Mouse (Mus musculus): ENCODE measurements around the gene Icos. TPM values are rescaled to one million over a fixed set of nuclear protein-coding genes. Genes with fewer than 3 reads are reported as not detected.

The Icos gene
- polyA plus RNA-seq, 1 experiment from 2014 or later = not detected

DNA sequence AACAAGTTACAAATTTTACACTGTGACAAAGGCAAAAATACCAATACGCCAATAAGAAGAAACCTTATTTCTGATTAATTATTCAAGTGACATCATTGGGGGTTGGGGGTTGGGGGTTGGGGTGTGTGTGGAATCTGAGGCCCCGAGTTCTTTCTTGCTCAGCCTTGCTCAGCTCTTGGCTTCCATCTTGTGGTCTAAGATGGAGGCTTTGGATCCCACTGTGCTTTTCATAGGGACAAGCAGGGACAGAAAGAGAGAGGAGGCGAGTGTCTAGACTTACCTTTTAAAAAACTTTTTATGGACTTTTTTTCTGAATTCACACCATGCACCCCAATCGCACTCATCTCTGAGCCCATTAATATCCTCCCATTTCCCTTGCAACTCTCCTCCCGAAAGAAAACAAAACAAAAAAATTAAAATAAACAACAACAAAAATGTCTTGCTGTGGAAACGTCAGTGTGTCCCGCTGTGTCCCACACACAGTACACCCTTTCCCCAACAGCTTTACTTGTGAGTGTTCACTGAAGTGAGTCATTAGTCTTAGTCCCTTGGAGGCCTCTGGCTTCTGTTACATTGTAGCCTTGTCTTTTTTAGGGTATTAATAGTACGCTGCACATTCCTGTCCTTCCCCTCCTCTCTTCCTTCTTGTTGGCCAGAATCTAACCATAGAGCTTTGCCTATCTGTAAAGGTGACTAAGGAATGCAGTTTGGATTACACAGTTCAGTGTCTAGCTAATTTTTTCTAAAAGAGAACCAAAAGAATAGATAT lies 31.9 kb upstream of the Icos start:
- Histone ChIP-seq H3K4me2 (no peak overlapping the region), H3K27me3 (no peaks in the 10 kb centered on the region), H3K4me1 (replicated peaks) (no peaks in the 10 kb centered on the region), H3K4me3 (no peak overlapping the region), H3K9ac (no peak overlapping the region), H3K9me3 (no peaks in the 10 kb centered on the region), H3K36me3 (no peaks in the 10 kb centered on the region), H3K27ac (replicated peaks) (no peak overlapping the region)
- no peak for ATAC-seq (ENCODE audit: low FRiP score, low read depth)
- 76% methylated on average over 8 of the region's 8 CpGs for WGBS

GRCm38 (mm10) chr1:60948112-60948511 lies 29.6 kb upstream of the Icos start:
- H3K9me3 ChIP-seq = no peaks in the 10 kb centered on the region
- no peaks in the 10 kb centered on the region for H3K4me1 ChIP-seq (replicated peaks)
- H3K4me2 ChIP-seq = no peak overlapping the region
- no peak for ATAC-seq (ENCODE audit: low FRiP score, low read depth)
- no peak overlapping the region for H3K9ac ChIP-seq
- no peaks in the 10 kb centered on the region for H3K36me3 ChIP-seq
- no peaks in the 10 kb centered on the region for H3K27me3 ChIP-seq
- 93% methylated on average over 6 of the region's 6 CpGs for WGBS
- H3K4me3 ChIP-seq = no peak overlapping the region
- no peak overlapping the region for H3K27ac ChIP-seq (replicated peaks)

- 75% methylated on average over 7 of the region's 7 CpGs for WGBS
- Histone ChIP-seq H3K9ac (no peak overlapping the region), H3K4me3 (no peak overlapping the region), H3K9me3 (no peaks in the 10 kb centered on the region), H3K4me1 (replicated peaks) (no peaks in the 10 kb centered on the region), H3K27me3 (no peaks in the 10 kb centered on the region), H3K4me2 (no peak overlapping the region), H3K27ac (replicated peaks) (no peak overlapping the region), H3K36me3 (no peaks in the 10 kb centered on the region)
- ATAC-seq (ENCODE audit: low FRiP score, low read depth) = no peak
These were observed 24.8 kb upstream of the Icos start for GRCm38 (mm10) chr1:60952958-60953357.

DNA sequence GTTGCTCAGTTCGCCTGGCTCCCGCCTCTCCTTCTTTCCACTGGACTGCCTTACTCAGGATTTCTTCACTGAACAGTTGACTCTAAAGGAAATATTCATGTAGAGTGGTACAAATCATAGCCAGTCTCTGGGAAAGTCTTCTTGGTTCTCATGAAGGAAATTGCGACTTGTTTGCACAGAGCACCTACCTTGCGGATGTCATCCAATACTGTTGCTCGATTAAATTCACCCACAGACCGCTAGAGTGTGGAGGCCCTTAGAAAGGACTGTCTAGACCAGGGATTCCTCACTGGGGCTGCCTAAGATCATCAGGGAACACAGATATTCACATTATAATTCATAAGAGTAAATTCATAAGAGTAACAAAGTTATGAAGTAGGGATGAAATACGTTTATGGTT lies 24.0 kb upstream of the Icos start:
- 92% methylated on average over 7 of the region's 7 CpGs for WGBS
- H3K36me3 ChIP-seq = no peaks in the 10 kb centered on the region
- no peaks in the 10 kb centered on the region for H3K27me3 ChIP-seq
- no peak for ATAC-seq (ENCODE audit: low FRiP score, low read depth)
- H3K9me3 ChIP-seq = no peaks in the 10 kb centered on the region
- H3K4me3 ChIP-seq = no peak overlapping the region
- no peak overlapping the region for H3K9ac ChIP-seq
- no peak overlapping the region for H3K4me2 ChIP-seq
- H3K27ac ChIP-seq (replicated peaks) = no peak overlapping the region
- no peaks in the 10 kb centered on the region for H3K4me1 ChIP-seq (replicated peaks)

- H3K27me3 ChIP-seq = no peaks in the 10 kb centered on the region
- H3K27ac ChIP-seq (replicated peaks) = no peak overlapping the region
- 58% methylated on average over 2 of the region's 2 CpGs for WGBS
- H3K9me3 ChIP-seq = no peaks in the 10 kb centered on the region
- H3K4me1 ChIP-seq (replicated peaks) = no peaks in the 10 kb centered on the region
- no peak overlapping the region for H3K4me3 ChIP-seq
- ATAC-seq (ENCODE audit: low FRiP score, low read depth) = no peak
- H3K36me3 ChIP-seq = no peaks in the 10 kb centered on the region
- no peak overlapping the region for H3K4me2 ChIP-seq
- no peak overlapping the region for H3K9ac ChIP-seq
These were observed 23.0 kb upstream of the Icos start for GRCm38 (mm10) chr1:60954759-60955158.

GRCm38 (mm10) chr1:60955186-60955585 lies 22.5 kb upstream of the Icos start:
- no peak overlapping the region for H3K27ac ChIP-seq (replicated peaks)
- WGBS = 91% methylated on average over 3 of the region's 3 CpGs
- no peak overlapping the region for H3K4me2 ChIP-seq
- no peaks in the 10 kb centered on the region for H3K36me3 ChIP-seq
- no peaks in the 10 kb centered on the region for H3K27me3 ChIP-seq
- ATAC-seq (ENCODE audit: low FRiP score, low read depth) = no peak
- no peaks in the 10 kb centered on the region for H3K4me1 ChIP-seq (replicated peaks)
- H3K9me3 ChIP-seq = no peaks in the 10 kb centered on the region
- no peak overlapping the region for H3K4me3 ChIP-seq
- H3K9ac ChIP-seq = no peak overlapping the region

DNA sequence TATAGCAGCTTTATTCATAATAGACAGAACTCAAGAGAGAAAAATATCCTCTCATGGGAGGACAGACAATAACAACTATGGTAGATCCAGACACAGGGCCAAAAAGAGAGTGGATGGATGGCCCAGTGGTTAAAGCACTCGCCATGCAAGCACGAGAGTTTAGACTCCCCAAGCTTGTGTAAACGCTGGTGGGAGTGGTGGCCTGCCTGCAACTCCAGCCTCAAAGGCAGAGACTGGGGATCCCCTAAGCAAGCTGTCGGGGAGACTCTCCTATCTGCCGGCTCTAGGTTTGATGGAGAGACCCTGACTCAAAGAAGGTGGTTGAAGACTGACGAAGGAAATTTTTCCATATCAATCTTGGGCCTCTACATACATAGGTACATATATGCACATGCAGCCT lies 21.5 kb upstream of the Icos start:
- no peak overlapping the region for H3K4me2 ChIP-seq
- no peak overlapping the region for H3K27ac ChIP-seq (replicated peaks)
- no peaks in the 10 kb centered on the region for H3K27me3 ChIP-seq
- ATAC-seq (ENCODE audit: low FRiP score, low read depth) = no peak
- no peaks in the 10 kb centered on the region for H3K9me3 ChIP-seq
- H3K9ac ChIP-seq = no peak overlapping the region
- H3K36me3 ChIP-seq = no peaks in the 10 kb centered on the region
- WGBS = 94% methylated on average over 6 of the region's 6 CpGs
- H3K4me3 ChIP-seq = no peak overlapping the region
- no peaks in the 10 kb centered on the region for H3K4me1 ChIP-seq (replicated peaks)

DNA sequence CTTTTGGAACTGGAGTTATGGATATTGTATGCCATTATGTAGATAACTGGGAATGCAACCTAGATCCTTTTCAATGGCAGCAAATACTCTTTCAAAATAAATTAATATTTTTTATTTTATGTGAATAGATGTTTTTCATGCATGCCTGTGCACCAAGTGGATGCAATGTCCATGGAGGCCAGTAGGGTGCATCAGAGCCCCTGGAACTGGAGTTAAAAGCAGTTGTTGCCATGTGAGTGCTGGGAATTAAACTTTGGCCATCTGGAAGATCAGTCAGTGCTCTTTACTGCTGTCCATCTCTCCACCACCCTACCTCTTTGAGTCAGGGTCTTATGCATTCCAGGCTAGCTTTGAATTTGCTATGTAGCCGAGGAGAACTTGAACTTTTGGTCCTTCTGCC lies 19.4 kb upstream of the Icos start:
- Histone ChIP-seq H3K4me3 (no peak overlapping the region), H3K36me3 (no peaks in the 10 kb centered on the region), H3K27me3 (no peaks in the 10 kb centered on the region), H3K4me2 (no peak overlapping the region), H3K27ac (replicated peaks) (no peak overlapping the region), H3K9me3 (no peaks in the 10 kb centered on the region), H3K9ac (no peak overlapping the region), H3K4me1 (replicated peaks) (no peaks in the 10 kb centered on the region)
- 89% methylated on average over 1 of the region's 1 CpGs for WGBS
- ATAC-seq (ENCODE audit: low FRiP score, low read depth) = no peak

DNA sequence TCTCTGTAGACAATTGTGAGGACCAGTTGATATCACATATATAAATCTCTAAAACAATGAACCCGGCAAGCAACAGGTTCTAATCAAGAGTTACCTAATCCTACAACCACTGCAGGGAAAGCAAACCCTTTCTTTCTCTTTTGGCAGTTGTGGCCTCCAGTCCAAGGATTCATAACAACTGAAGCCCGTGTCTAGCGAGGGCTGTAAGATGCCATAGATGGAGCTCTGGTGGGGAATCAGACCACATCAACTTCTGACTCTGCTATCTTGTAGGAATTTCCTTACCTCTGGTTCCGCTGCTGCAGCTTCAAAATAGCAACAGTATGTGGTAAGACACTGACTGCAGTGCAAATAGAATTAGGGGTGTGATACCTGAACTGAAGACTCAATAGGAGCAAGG lies 18.5 kb upstream of the Icos start:
- Histone ChIP-seq H3K9ac (no peak overlapping the region), H3K27me3 (no peaks in the 10 kb centered on the region)
- WGBS = 96% methylated on average over 4 of the region's 4 CpGs

DNA sequence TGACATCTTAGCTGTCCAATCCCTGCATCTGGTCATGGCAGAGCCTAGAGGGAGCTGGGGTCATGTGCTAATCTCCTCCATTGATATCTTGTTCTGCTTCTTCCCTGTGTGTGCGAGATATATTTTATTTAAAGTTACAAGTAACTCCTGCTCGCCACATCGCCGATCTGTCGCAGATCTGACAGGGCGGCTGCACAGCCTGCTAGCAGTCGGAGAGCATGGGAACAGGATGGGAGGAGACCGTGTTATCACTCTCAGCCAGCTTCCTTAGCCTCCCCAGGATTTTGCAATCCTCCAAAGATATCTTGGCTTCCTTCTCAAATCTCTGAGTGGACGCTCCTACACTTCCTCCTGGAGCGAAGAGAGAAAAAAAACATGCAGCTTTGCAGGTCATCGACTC lies 17.3 kb upstream of the Icos start:
- no peak overlapping the region for H3K27ac ChIP-seq (replicated peaks)
- no peak for ATAC-seq (ENCODE audit: low FRiP score, low read depth)

More for the DNA sequence above, 18.5 kb upstream of the Icos start:
- H3K9me3 ChIP-seq = no peaks in the 10 kb centered on the region
- H3K4me1 ChIP-seq (replicated peaks) = no peaks in the 10 kb centered on the region
- no peak overlapping the region for H3K4me2 ChIP-seq
- no peaks in the 10 kb centered on the region for H3K36me3 ChIP-seq
- no peak overlapping the region for H3K4me3 ChIP-seq
- no peak overlapping the region for H3K27ac ChIP-seq (replicated peaks)
- ATAC-seq (ENCODE audit: low FRiP score, low read depth) = no peak

GRCm38 (mm10) chr1:60961080-60961479 lies 16.6 kb upstream of the Icos start:
- 25% methylated on average over 4 of the region's 4 CpGs for WGBS
- Histone ChIP-seq H3K4me1 (replicated peaks) (no peaks in the 10 kb centered on the region), H3K4me2 (no peak overlapping the region), H3K36me3 (no peaks in the 10 kb centered on the region), H3K9ac (no peak overlapping the region), H3K27ac (replicated peaks) (no peak overlapping the region), H3K4me3 (no peak overlapping the region), H3K27me3 (no peaks in the 10 kb centered on the region), H3K9me3 (no peaks in the 10 kb centered on the region)
- peak; percentile 59; the same call in 1 of the 2 replicates for ATAC-seq (ENCODE audit: low FRiP score, low read depth)

More for the DNA sequence above, 17.3 kb upstream of the Icos start:
- H3K4me3 ChIP-seq = no peak overlapping the region
- H3K4me2 ChIP-seq = no peak overlapping the region
- H3K36me3 ChIP-seq = no peaks in the 10 kb centered on the region
- no peaks in the 10 kb centered on the region for H3K9me3 ChIP-seq
- H3K4me1 ChIP-seq (replicated peaks) = no peaks in the 10 kb centered on the region
- no peak overlapping the region for H3K9ac ChIP-seq
- H3K27me3 ChIP-seq = no peaks in the 10 kb centered on the region
- 81% methylated on average over 11 of the region's 11 CpGs for WGBS

GRCm38 (mm10) chr1:60962095-60962494 lies 15.6 kb upstream of the Icos start:
- WGBS = 86% methylated on average over 4 of the region's 4 CpGs
- no peaks in the 10 kb centered on the region for H3K4me1 ChIP-seq (replicated peaks)
- ATAC-seq (ENCODE audit: low FRiP score, low read depth) = no peak
- H3K9ac ChIP-seq = no peak overlapping the region
- H3K36me3 ChIP-seq = no peaks in the 10 kb centered on the region
- H3K4me3 ChIP-seq = no peak overlapping the region
- H3K27ac ChIP-seq (replicated peaks) = no peak overlapping the region
- no peak overlapping the region for H3K4me2 ChIP-seq
- no peaks in the 10 kb centered on the region for H3K27me3 ChIP-seq
- H3K9me3 ChIP-seq = no peaks in the 10 kb centered on the region

DNA sequence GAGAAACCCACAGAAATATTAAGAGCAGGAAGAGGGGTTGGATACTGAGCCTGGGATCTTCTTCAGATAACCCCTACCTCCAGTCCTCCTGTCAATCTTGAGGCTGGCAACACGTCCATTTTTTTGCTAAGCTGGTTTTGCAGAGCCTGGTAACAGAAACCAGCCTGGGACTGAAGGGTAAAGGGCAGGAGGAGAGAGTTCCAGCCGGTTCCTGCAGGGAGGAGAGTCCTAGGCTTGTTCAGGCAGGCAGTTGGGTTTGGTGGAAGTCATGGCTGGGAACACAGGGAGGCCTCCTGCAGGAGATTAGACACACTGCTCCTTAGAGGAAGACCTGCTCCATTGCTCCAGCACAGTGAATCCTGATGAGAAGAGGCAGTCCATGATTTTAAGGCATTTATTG lies 10.2 kb upstream of the Icos start:
- H3K9me3 ChIP-seq = no peaks in the 10 kb centered on the region
- no peak for ATAC-seq (ENCODE audit: low FRiP score, low read depth)
- 45% methylated on average over 2 of the region's 2 CpGs for WGBS
- H3K36me3 ChIP-seq = no peaks in the 10 kb centered on the region
- no peaks in the 10 kb centered on the region for H3K4me1 ChIP-seq (replicated peaks)
- H3K4me2 ChIP-seq = no peak overlapping the region
- H3K9ac ChIP-seq = no peak overlapping the region
- no peak overlapping the region for H3K4me3 ChIP-seq
- H3K27me3 ChIP-seq = no peaks in the 10 kb centered on the region
- H3K27ac ChIP-seq (replicated peaks) = no peak overlapping the region
